Mouse (Mus musculus) central nervous system, embryonic 14 days (tissue): ENCODE data around the gene Rps6kl1. TPM values are rescaled to one million over a fixed set of nuclear protein-coding genes. Genes with fewer than 3 reads are reported as not detected.

Source experiments
- polyA plus RNA-seq: library from polyadenylated mRNA; depleted of rRNA; stranded (reverse); fragments of >200 nt; gene quantifications from 2 replicates; pipeline ENCODE4 v1.2.3, GENCODE M21; 2012; rRNA removed

The Rps6kl1 gene
- 23.3 and 23.5 TPM in 2 replicates for polyA plus RNA-seq

GRCm38 (mm10) chr12:85151002-85151774 lies at the start of gene Rps6kl1:
Gene Rps6kl1 (minus strand): TSS chr12:85151264.

GRCm38 (mm10) chr12:85177740-85178239 lies 26.7 kb upstream of the Rps6kl1 start, which contains the start of gene Pgf:
Gene Pgf (minus strand): TSS chr12:85177790.

GRCm38 (mm10) chr12:85110698-85111592 lies 40.1 kb downstream of the Rps6kl1 start, which contains the start of the genes Prox2 and Dlst:
Gene Prox2 (minus strand): TSS chr12:85110759.
Gene Dlst (plus strand): TSS chr12:85110833.

Other genes starting within 250 kb of the Rps6kl1 start
- 128 and 148 TPM in 2 replicates for gene Fcf1, start 180.4 kb downstream of the Rps6kl1 start, polyA plus RNA-seq
- 43.6 and 46.9 TPM in 2 replicates for gene Arel1, start 180.4 kb downstream of the Rps6kl1 start, polyA plus RNA-seq
- 59.8 and 64.4 TPM in 2 replicates for gene Ylpm1, start 154.9 kb downstream of the Rps6kl1 start, polyA plus RNA-seq
- gene Prox2, start 40.5 kb downstream of the Rps6kl1 start, polyA plus RNA-seq: 1.1 TPM in 2 replicates
- gene Dlst, start 40.4 kb downstream of the Rps6kl1 start, polyA plus RNA-seq: 157 TPM in 2 replicates
- gene Pgf, start 26.5 kb upstream of the Rps6kl1 start, polyA plus RNA-seq: 4.5 and 8.0 TPM in 2 replicates
- gene Eif2b2, start 68.2 kb upstream of the Rps6kl1 start, polyA plus RNA-seq: 122 and 135 TPM in 2 replicates
- 9.2 and 9.8 TPM in 2 replicates for gene Mlh3, start 119.3 kb upstream of the Rps6kl1 start, polyA plus RNA-seq
- gene Acyp1, start 137.2 kb upstream of the Rps6kl1 start, polyA plus RNA-seq: 39.1 and 50.3 TPM in 2 replicates
- gene Zc2hc1c, start 137.3 kb upstream of the Rps6kl1 start, polyA plus RNA-seq: 0.54 and 0.61 TPM in 2 replicates
- 35.2 and 36.0 TPM in 2 replicates for gene Nek9, start 188.1 kb upstream of the Rps6kl1 start, polyA plus RNA-seq
- 139 and 150 TPM in 2 replicates for gene Tmed10, start 223.6 kb upstream of the Rps6kl1 start, polyA plus RNA-seq